Mouse (Mus musculus): ENCODE results near the gene Cdk14. TPM values are rescaled to one million over a fixed set of nuclear protein-coding genes. Genes with fewer than 3 reads are reported as not detected.
A peak's percentile ranks its signal among the peaks of the same experiment; 100 is the strongest.

Cdk14 gene
- polyA plus RNA-seq, 1 experiment = 11.2 TPM

GRCm38 (mm10) chr5:5208016-5208415 lies 212.1 kb downstream of the Cdk14 start:
- Histone ChIP-seq H3ac (ENCODE audit: control insufficient read depth, insufficient read length) (no peak overlapping the region), H3K36me3 (ENCODE audit: control insufficient read depth, insufficient read depth) (no peaks in the 10 kb centered on the region), H3K79me2 (ENCODE audit: control insufficient read depth, insufficient read depth) (peaks cover 12% of the 10 kb centered on the region), H3K27me3 (ENCODE audit: control insufficient read depth, insufficient read depth, insufficient read length) (no peaks in the 10 kb centered on the region), H3K4me2 (ENCODE audit: low read depth) (peak overlapping the region; percentile 24), H3K4me3 (no peak overlapping the region)
- TF ChIP-seq USF1 (IDR thresholded peaks at IDR 0.05; ENCODE audit: low read depth) = no peak
- no peak for TF ChIP-seq MYOG (IDR thresholded peaks at IDR 0.05; ENCODE audit: control insufficient read depth in 1 of 3, insufficient read depth in 1 of 3, insufficient read length in 2 of 3, low read depth in 2 of 3)
- TF ChIP-seq TCF12 (IDR thresholded peaks at IDR 0.05; ENCODE audit: insufficient read depth, poor library complexity, severe bottlenecking) = no peak
- TF ChIP-seq MAX (IDR thresholded peaks at IDR 0.05; ENCODE audit: low read depth) = no peak
- TF ChIP-seq TCF3 (IDR thresholded peaks at IDR 0.05; ENCODE audit: insufficient read length, low read depth) = no peak
- no peak for TF ChIP-seq SRF (IDR thresholded peaks at IDR 0.05; ENCODE audit: control insufficient read depth, insufficient read length, low read depth)
- TF ChIP-seq CEBPB (IDR thresholded peaks at IDR 0.05; ENCODE audit: insufficient read depth, poor library complexity, severe bottlenecking) = no peak
- TF ChIP-seq E2F4 (IDR thresholded peaks at IDR 0.05; ENCODE audit: insufficient read depth) = no peak
- no peak for TF ChIP-seq POLR2AphosphoS2 (IDR thresholded peaks at IDR 0.05; ENCODE audit: insufficient read length, low read depth)
- TF ChIP-seq POLR2A (IDR thresholded peaks at IDR 0.05; ENCODE audit: insufficient read length, low read depth) = no peak

GRCm38 (mm10) chr5:5206012-5206411 lies 214.1 kb downstream of the Cdk14 start:
- Histone ChIP-seq H3K4me3 (no peak overlapping the region), H3ac (ENCODE audit: control insufficient read depth, insufficient read length) (no peak overlapping the region), H3K27me3 (ENCODE audit: control insufficient read depth, insufficient read depth, insufficient read length) (no peaks in the 10 kb centered on the region), H3K36me3 (ENCODE audit: control insufficient read depth, insufficient read depth) (no peaks in the 10 kb centered on the region), H3K4me2 (ENCODE audit: low read depth) (no peak overlapping the region), H3K79me2 (ENCODE audit: control insufficient read depth, insufficient read depth) (peaks cover 18% of the 10 kb centered on the region)
- no peak for TF ChIP-seq MAX (IDR thresholded peaks at IDR 0.05; ENCODE audit: low read depth)
- no peak for TF ChIP-seq REST (IDR thresholded peaks at IDR 0.05; ENCODE audit: insufficient read depth, insufficient read length)

GRCm38 (mm10) chr5:5194562-5195221 lies 225.4 kb downstream of the Cdk14 start:
- TF ChIP-seq MYOD1 (IDR thresholded peaks at IDR 0.05; ENCODE audit: control insufficient read depth in 1 of 3, insufficient read length in 2 of 3, low read depth in 2 of 3) = no peak
- TF ChIP-seq MYOG (IDR thresholded peaks at IDR 0.05; ENCODE audit: control insufficient read depth in 1 of 3, insufficient read depth in 1 of 3, insufficient read length in 2 of 3, low read depth in 2 of 3) = no peak
- no peak for TF ChIP-seq USF1 (IDR thresholded peaks at IDR 0.05; ENCODE audit: low read depth)
- no peak for TF ChIP-seq TCF12 (IDR thresholded peaks at IDR 0.05; ENCODE audit: insufficient read depth, poor library complexity, severe bottlenecking)
- TF ChIP-seq POLR2A (IDR thresholded peaks at IDR 0.05; ENCODE audit: insufficient read length, low read depth) = no peak
- TF ChIP-seq CEBPB (IDR thresholded peaks at IDR 0.05; ENCODE audit: insufficient read depth, poor library complexity, severe bottlenecking) = no peak
- no peak for TF ChIP-seq E2F4 (IDR thresholded peaks at IDR 0.05; ENCODE audit: insufficient read depth)
- no peak for TF ChIP-seq SRF (IDR thresholded peaks at IDR 0.05; ENCODE audit: control insufficient read depth, insufficient read length, low read depth)
- no peak for TF ChIP-seq REST (IDR thresholded peaks at IDR 0.05; ENCODE audit: insufficient read depth, insufficient read length)
- no peak for TF ChIP-seq MAX (IDR thresholded peaks at IDR 0.05; ENCODE audit: low read depth)
- H3K27me3 ChIP-seq (ENCODE audit: control insufficient read depth, insufficient read depth, insufficient read length) = no peaks in the 10 kb centered on the region
- no peak overlapping the region for H3ac ChIP-seq (ENCODE audit: control insufficient read depth, insufficient read length)
- H3K4me3 ChIP-seq = no peak overlapping the region
- no peak overlapping the region for H3K4me2 ChIP-seq (ENCODE audit: low read depth)
- H3K79me2 ChIP-seq (ENCODE audit: control insufficient read depth, insufficient read depth) = peaks cover 3% of the 10 kb centered on the region
- peaks cover 9% of the 10 kb centered on the region for H3K36me3 ChIP-seq (ENCODE audit: control insufficient read depth, insufficient read depth)

GRCm38 (mm10) chr5:5189590-5189989 lies 230.5 kb downstream of the Cdk14 start:
- TF ChIP-seq CEBPB (IDR thresholded peaks at IDR 0.05; ENCODE audit: insufficient read depth, poor library complexity, severe bottlenecking) (no peak), SRF (IDR thresholded peaks at IDR 0.05; ENCODE audit: control insufficient read depth, insufficient read length, low read depth) (no peak)
- H3K79me2 ChIP-seq (ENCODE audit: control insufficient read depth, insufficient read depth) = peaks cover 14% of the 10 kb centered on the region
- no peak overlapping the region for H3K4me3 ChIP-seq
- no peaks in the 10 kb centered on the region for H3K27me3 ChIP-seq (ENCODE audit: control insufficient read depth, insufficient read depth, insufficient read length)
- peaks cover 6% of the 10 kb centered on the region for H3K36me3 ChIP-seq (ENCODE audit: control insufficient read depth, insufficient read depth)
- H3ac ChIP-seq (ENCODE audit: control insufficient read depth, insufficient read length) = no peak overlapping the region
- H3K4me2 ChIP-seq (ENCODE audit: low read depth) = no peak overlapping the region

GRCm38 (mm10) chr5:5185987-5186742 lies 233.9 kb downstream of the Cdk14 start:
- Histone ChIP-seq H3K4me3 (no peak overlapping the region), H3K36me3 (ENCODE audit: control insufficient read depth, insufficient read depth) (no peaks in the 10 kb centered on the region), H3K27me3 (ENCODE audit: control insufficient read depth, insufficient read depth, insufficient read length) (no peaks in the 10 kb centered on the region), H3K79me2 (ENCODE audit: control insufficient read depth, insufficient read depth) (peaks cover 14% of the 10 kb centered on the region), H3K4me2 (ENCODE audit: low read depth) (no peak overlapping the region), H3ac (ENCODE audit: control insufficient read depth, insufficient read length) (no peak overlapping the region)
- TF ChIP-seq TCF3 (IDR thresholded peaks at IDR 0.05; ENCODE audit: insufficient read length, low read depth) = no peak
- TF ChIP-seq MAX (IDR thresholded peaks at IDR 0.05; ENCODE audit: low read depth) = no peak
- no peak for TF ChIP-seq REST (IDR thresholded peaks at IDR 0.05; ENCODE audit: insufficient read depth, insufficient read length)
- TF ChIP-seq POLR2A (IDR thresholded peaks at IDR 0.05; ENCODE audit: insufficient read length, low read depth) = no peak
- no peak for TF ChIP-seq USF1 (IDR thresholded peaks at IDR 0.05; ENCODE audit: low read depth)
- no peak for TF ChIP-seq MYOG (IDR thresholded peaks at IDR 0.05; ENCODE audit: control insufficient read depth in 1 of 3, insufficient read depth in 1 of 3, insufficient read length in 2 of 3, low read depth in 2 of 3)
- TF ChIP-seq TCF12 (IDR thresholded peaks at IDR 0.05; ENCODE audit: insufficient read depth, poor library complexity, severe bottlenecking) = no peak
- TF ChIP-seq E2F4 (IDR thresholded peaks at IDR 0.05; ENCODE audit: insufficient read depth) = no peak
- TF ChIP-seq MYOD1 (IDR thresholded peaks at IDR 0.05; ENCODE audit: control insufficient read depth in 1 of 3, insufficient read length in 2 of 3, low read depth in 2 of 3) = no peak
- no peak for TF ChIP-seq SRF (IDR thresholded peaks at IDR 0.05; ENCODE audit: control insufficient read depth, insufficient read length, low read depth)
- no peak for TF ChIP-seq POLR2AphosphoS2 (IDR thresholded peaks at IDR 0.05; ENCODE audit: insufficient read length, low read depth)
